Mouse (Mus musculus): Measurements from ENCODE around the gene Trib2. TPM values are rescaled to one million over a fixed set of nuclear protein-coding genes. Genes with fewer than 3 reads are reported as not detected.

Gene Trib2
- total RNA-seq, 2 experiments from 2014 or later: 43.0 to 49.3 TPM

DNA sequence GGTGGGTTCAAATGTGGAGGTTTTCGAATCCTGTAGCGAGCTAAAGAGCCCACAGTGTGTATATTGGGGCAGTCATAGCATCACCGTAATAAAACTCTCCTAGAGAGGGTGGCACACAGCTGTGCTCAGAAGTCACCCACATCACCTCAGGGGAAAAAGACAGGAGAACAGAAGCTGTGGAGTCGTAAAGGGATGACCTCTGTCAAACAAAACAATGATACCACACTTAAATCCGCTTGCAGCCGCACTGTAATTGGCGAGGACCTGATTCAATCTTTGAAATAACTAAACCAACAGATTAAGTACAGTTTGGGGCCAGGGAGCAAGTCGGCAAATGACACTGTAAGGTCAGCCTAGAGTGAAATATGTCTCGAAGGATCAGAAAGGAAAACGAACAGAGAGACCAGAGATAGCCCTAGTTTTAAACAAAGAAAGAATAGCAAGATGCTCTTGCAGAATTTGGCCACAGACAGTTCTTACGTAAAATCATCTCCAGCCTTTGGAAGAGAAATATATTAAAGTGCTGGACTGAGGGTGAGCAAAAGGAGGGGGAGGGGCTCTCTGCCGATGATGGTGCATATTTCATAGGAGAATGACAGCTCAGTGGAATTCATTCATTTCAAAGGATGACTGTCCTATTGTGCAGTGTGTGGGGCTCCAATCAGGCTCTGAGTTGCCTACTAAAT, 3.4 kb downstream of the Trib2 start:
- Histone ChIP-seq H3K4me3 (peak overlapping the region; percentile 71), H3K27ac (peak overlapping the region; percentile 93)
- intact Hi-C loops (cut with DNase I): loop anchor here (2.0 to 10.0 kb wide), 3 partner anchors 131 to 248 kb away; no protein-coding TSS in a partner anchor
- peak; percentile 26 to 37 for DNase-seq (ENCODE audit: extremely low spot score in 1 of 2, low spot score in 2 of 2)
- TF ChIP-seq CTCF (IDR thresholded peaks at IDR 0.05): no peak

GRCm38 (mm10) chr12:15812139-15812962, 4.4 kb downstream of the Trib2 start:
- peak overlapping the region; percentile 71 for H3K4me3 ChIP-seq
- intact Hi-C loops (cut with DNase I): loop anchor here (2.0 to 10.0 kb wide), 3 partner anchors 130 to 248 kb away; no protein-coding TSS in a partner anchor
- DNase-seq (ENCODE audit: extremely low spot score in 1 of 2, low spot score in 2 of 2): no peak
- TF ChIP-seq CTCF (IDR thresholded peaks at IDR 0.05): no peak
- H3K27ac ChIP-seq: peak overlapping the region; percentile 93; the same call in 1 of the 2 replicates

DNA sequence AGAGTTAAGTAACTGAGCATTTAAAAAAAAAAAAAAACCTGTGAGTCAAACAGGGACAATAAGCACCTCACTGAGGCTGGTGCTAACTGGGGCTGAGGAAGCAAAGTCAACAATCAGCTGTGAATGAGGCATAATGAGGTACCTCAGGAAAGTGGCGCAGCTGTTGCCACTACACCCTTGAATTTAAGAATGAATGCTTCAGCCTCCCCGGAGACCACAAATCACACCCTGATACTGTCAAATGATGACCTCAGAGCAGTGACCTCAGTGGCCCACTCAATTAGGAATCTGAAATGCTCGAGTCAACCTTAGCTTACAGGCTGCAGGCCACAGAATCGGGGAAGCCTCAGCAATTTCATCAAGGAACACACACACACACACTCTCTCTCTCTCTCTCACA, 5.0 kb downstream of the Trib2 start:
- Histone ChIP-seq H3K27ac (peak overlapping the region; percentile 61), H3K4me3 (peak overlapping the region; percentile 28)
- intact Hi-C loops (cut with DNase I): loop anchor here (2.0 to 10.0 kb wide), 3 partner anchors 129 to 247 kb away; no protein-coding TSS in a partner anchor
- DNase-seq (ENCODE audit: extremely low spot score in 1 of 2, low spot score in 2 of 2): no peak
- TF ChIP-seq CTCF (IDR thresholded peaks at IDR 0.05): no peak

- peak overlapping the region; percentile 61 for H3K27ac ChIP-seq
- H3K4me3 ChIP-seq: peak overlapping the region; percentile 28
- no peak for DNase-seq (ENCODE audit: extremely low spot score in 1 of 2, low spot score in 2 of 2)
- TF ChIP-seq CTCF (IDR thresholded peaks at IDR 0.05): no peak
- intact Hi-C loops (cut with DNase I): loop anchor here (5.0 to 10.0 kb wide), 2 partner anchors 129 to 246 kb away; no protein-coding TSS in a partner anchor
These were observed 5.8 kb downstream of the Trib2 start for GRCm38 (mm10) chr12:15810926-15811325.

DNA sequence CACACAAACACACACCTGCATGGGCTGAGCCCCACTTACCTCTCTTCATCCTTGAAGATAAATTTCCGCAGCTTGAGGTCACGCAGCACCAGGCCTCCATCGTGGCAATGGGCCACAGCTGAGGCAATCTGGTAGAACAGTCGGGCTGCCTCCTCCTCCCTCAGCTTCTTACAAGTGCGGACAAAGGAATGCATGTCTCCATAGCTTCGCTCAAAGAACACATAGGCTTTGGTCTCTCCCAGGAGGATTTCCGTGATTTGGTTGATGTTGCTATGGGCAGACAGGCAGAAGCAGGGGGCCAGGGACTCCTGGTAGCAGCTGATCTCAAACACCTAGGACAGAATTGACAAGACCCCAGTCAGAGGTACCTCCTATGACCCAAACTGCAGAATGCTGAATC, 7.1 kb downstream of the Trib2 start:
- no peak overlapping the region for H3K4me3 ChIP-seq
- intact Hi-C loops (cut with DNase I): loop anchor here (5.0 to 10.0 kb wide), 2 partner anchors 127 to 245 kb away; no protein-coding TSS in a partner anchor
- no peak for TF ChIP-seq CTCF (IDR thresholded peaks at IDR 0.05)
- DNase-seq (ENCODE audit: extremely low spot score in 1 of 2, low spot score in 2 of 2): no peak
- H3K27ac ChIP-seq: no peak overlapping the region

DNA sequence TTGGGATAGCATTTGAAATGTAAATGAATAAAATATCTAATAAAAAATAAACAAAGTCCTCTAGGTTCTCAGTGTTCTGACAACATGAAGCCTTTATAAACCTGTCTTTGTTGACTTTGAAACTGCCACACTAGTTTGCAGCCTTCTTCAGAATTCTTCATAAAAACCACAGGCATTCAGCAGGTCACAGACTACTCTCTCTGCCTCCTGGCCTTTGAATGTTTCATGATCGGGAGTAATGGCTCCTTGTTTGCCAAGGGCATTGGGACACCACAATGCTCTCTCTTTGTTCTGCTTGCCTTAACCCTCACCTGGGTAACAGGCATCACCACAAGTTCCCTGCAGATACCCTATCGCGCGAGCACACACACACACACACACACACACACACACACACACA, 7.5 kb downstream of the Trib2 start:
- no peak for DNase-seq (ENCODE audit: extremely low spot score in 1 of 2, low spot score in 2 of 2)
- H3K4me3 ChIP-seq: no peak overlapping the region
- intact Hi-C loops (cut with DNase I): no loop called here
- H3K27ac ChIP-seq: no peak overlapping the region
- TF ChIP-seq CTCF (IDR thresholded peaks at IDR 0.05): no peak

DNA sequence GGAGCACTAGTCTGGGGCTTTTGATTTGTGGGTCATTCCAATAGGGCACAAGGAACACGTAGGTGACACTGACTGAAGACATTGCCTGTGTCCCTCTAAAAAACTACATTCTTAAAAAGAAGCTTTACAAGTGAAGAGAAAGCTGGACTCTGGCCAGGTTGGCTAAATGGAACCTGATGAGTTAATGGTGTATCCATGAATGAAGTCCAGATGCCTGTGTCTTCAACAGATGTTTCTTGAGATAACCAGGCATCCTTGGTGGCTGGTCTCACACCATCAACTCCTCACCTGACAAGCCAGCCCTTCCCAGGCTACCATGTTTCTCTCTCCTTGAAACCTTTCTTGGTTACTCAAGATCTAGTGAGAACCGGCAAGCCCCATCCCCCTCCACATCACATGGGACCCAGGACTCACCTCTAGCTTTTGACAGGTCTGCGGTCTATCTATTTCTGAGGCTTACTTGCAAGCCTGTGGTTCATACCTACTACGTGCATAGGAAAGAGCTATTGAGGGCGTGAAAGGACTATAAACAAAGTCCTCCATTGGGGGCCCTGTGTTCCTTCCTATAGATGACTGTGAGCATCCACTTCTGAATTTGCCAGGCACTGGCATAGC, 8.4 kb downstream of the Trib2 start:
- intact Hi-C loops (cut with DNase I): no loop called here
- TF ChIP-seq CTCF (IDR thresholded peaks at IDR 0.05): no peak
- H3K4me3 ChIP-seq: no peak overlapping the region
- DNase-seq (ENCODE audit: extremely low spot score in 1 of 2, low spot score in 2 of 2): no peak
- H3K27ac ChIP-seq: no peak overlapping the region

- DNase-seq (ENCODE audit: extremely low spot score in 1 of 2, low spot score in 2 of 2): no peak
- Histone ChIP-seq H3K4me3 (no peak overlapping the region), H3K27ac (no peak overlapping the region)
- intact Hi-C loops (cut with DNase I): no loop called here
- no peak for TF ChIP-seq CTCF (IDR thresholded peaks at IDR 0.05)
These were observed 11.8 kb downstream of the Trib2 start for GRCm38 (mm10) chr12:15804931-15805331.

DNA sequence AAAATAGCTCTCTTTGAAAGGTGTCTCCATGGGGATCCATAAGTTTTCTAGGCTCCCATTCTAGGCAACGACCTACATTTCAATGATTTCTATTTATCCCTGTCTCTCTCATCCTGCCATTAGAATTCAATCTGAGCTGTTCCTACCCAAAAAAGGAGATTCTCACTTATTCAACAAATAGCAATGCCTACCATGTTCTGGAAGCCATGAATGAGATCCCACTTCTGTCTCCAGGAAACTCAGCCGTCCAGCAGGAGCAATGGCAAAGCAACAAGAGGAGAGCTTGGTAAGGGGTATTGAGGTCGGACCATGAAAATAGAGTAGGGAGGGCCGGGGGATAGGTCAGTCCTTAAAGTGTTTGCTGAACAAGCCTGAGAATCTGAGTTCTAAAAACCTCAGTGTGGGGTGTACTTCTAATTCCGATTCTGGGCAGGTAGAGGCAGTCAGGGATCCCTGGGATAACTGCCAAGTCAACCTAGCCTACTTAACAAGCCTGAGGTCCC, 12.7 kb downstream of the Trib2 start:
- no peak for DNase-seq (ENCODE audit: extremely low spot score in 1 of 2, low spot score in 2 of 2)
- H3K27ac ChIP-seq: no peak overlapping the region
- no peak overlapping the region for H3K4me3 ChIP-seq
- intact Hi-C loops (cut with DNase I): no loop called here
- TF ChIP-seq CTCF (IDR thresholded peaks at IDR 0.05): no peak

DNA sequence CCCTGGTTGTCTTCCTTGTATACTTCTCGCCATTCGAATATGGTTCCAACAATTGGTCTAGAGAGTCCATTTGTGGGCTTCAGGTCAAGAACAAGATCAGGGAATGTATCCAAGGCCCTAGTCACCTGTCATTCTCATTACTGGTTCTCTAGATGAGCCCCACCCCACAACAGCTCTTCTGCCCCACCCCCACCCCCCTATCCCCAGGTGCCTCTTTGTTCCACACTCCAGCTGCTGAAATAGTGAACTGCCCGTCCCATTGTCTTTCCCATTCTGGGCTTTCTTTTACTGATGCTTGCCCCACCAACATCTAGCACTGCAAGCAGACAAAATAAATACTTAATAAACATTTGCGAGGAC, 15.2 kb downstream of the Trib2 start:
- Histone ChIP-seq H3K27ac (no peak overlapping the region), H3K4me3 (no peak overlapping the region)
- TF ChIP-seq CTCF (IDR thresholded peaks at IDR 0.05): no peak
- intact Hi-C loops (cut with DNase I): no loop called here
- DNase-seq (ENCODE audit: extremely low spot score in 1 of 2, low spot score in 2 of 2): no peak

DNA sequence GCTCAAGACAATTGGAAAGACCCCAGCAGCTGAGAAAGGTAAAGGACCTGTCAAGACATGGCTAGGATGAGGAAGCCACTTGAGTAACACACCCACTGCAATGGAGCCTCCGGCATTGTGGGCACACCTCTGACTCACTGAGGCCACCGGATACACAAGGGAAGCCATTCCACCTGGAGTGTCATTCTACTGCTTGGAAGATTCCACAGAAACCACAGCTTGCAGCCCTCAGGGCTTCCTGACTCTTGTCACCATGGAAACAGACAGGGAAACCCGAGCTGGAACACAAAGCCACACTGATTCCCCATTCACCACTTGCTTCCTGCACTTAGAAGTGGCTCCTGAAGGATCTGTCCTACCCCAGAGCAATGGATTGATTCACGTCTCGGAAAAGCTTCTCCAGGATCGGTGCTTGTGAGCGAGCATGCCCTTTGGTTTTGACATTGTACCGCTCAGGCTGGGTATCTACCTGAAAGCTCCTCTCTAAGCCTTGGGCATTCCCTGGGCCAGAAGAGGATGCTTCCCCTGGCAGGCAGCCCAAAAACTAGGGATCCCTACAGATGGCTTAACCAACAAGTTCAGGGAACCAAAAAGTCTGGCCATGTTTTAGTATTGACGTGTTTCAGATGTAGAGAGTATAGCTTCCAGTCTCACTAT, 15.7 kb downstream of the Trib2 start:
- DNase-seq (ENCODE audit: extremely low spot score in 1 of 2, low spot score in 2 of 2): peak in 1 of 2 experiments; percentile 31
- TF ChIP-seq CTCF (IDR thresholded peaks at IDR 0.05): no peak
- Histone ChIP-seq H3K27ac (no peak overlapping the region), H3K4me3 (no peak overlapping the region)
- intact Hi-C loops (cut with DNase I): no loop called here

Measured in left cerebral cortex, adult 2 months (tissue).